8 mouse cellular contexts compared by ENCODE assay signal in the genomic region with DNA sequence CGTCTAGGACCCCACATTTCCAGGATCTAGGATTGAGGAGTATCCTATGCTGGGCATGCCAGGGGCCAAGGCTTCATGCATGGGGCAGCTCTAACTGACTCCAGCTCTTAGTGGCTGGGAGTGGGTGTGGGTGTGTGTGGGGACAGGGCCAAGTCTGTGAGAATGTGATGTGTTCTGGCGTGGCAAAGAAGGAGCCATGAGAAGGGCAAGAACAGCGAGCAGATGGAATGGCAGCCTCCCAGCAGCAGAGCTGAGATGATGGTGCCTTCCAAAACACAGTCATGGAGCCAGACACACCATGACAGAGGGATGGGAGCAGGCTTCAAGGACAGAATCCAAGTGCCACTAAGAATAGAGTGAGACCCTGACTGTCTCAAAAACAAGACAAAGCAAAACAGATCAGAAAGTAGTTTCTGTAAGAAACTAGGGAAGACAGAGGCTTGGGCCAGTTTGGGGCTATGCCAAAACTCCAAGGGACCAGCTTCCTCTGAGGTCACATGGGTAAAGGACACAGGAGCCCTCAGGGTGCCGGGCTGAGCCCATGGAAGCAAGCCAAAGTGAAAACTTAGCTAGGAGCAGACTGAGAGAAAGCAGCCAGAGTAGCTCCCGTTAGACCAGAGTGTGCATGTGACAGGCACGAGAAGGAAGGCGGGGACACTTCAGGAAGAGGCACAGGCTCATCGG. TPM values are rescaled to one million over a fixed set of nuclear protein-coding genes. Genes with fewer than 3 reads are reported as not detected.
DNase-seq lines count a peak whose midpoint lies in the region; ATAC-seq lines count a peak whose summit lies in the region.
"Had no signal": no experiment of that assay in that cellular context is flagged by ENCODE, and none has a peak within 500 bp of the region (broad histone marks: within the 10 kb centered on the region; RNA-seq: fewer than 3 reads in every experiment).

No protein-coding gene starts in this region.

- WGBS in lung, embryonic 16.5 days: 52% methylated on average over 8 of the region's 8 CpGs
- 82% methylated on average over 8 of the region's 8 CpGs for WGBS in intestine, embryonic 15.5 days

- peak; percentile 31 for DNase-seq in urinary bladder, postnatal 14 days (ENCODE audit: low spot score)
- no peak for DNase-seq in urinary bladder, adult 18-20 months (ENCODE audit: low spot score in 2 of 2)
- DNase-seq in cerebellum, postnatal 36 days: peak; percentile 78 to 79
- DNase-seq in heart, postnatal 4 days: peak; percentile 59

- peaks cover 17% of the 10 kb centered on the region for H3K4me1 ChIP-seq in lung, embryonic 16.5 days (replicated peaks; ENCODE audit: control insufficient read depth, insufficient read depth, low read length)
- peaks cover 10% of the 10 kb centered on the region for H3K4me1 ChIP-seq in intestine, embryonic 15.5 days (replicated peaks)

- peak; percentile 21; the same call in 1 of the 2 replicates for ATAC-seq in lung, embryonic 16.5 days (ENCODE audit: low read depth)
- ATAC-seq in intestine, embryonic 15.5 days: no peak
- no peak for ATAC-seq in megakaryocyte-erythroid progenitor cell, adult 5-6 weeks (replicated peaks; ENCODE audit: low FRiP score, low TSS enrichment, poor library complexity, severe bottlenecking)

- H3K9ac ChIP-seq in lung, embryonic 16.5 days (ENCODE audit: low read length): peak overlapping the region; percentile 1; the same call in 1 of the 2 replicates
- no peak overlapping the region for H3K9ac ChIP-seq in intestine, embryonic 15.5 days

- peak overlapping the region; percentile 35 for H3K27ac ChIP-seq in lung, embryonic 16.5 days (ENCODE audit: low read length)
- no peak overlapping the region for H3K27ac ChIP-seq in intestine, embryonic 15.5 days
- H3K27ac ChIP-seq: neural tube, embryonic 12.5 days had no signal

- no peak overlapping the region for H3K4me2 ChIP-seq in lung, embryonic 16.5 days (ENCODE audit: low read depth, low read length)
- no peak overlapping the region for H3K4me2 ChIP-seq in intestine, embryonic 15.5 days (replicated peaks)
- H3K4me2 ChIP-seq: neural tube, embryonic 12.5 days had no signal

- H3K9me3 ChIP-seq in lung, embryonic 16.5 days (ENCODE audit: control insufficient read depth, low read length): no peaks in the 10 kb centered on the region
- H3K9me3 ChIP-seq in intestine, embryonic 15.5 days: no peaks in the 10 kb centered on the region
- H3K9me3 ChIP-seq: neural tube, embryonic 12.5 days had no signal

- peaks cover 21% of the 10 kb centered on the region for H3K36me3 ChIP-seq in lung, embryonic 16.5 days (ENCODE audit: control insufficient read depth, insufficient read depth, low read length)
- H3K36me3 ChIP-seq in intestine, embryonic 15.5 days: peaks cover 16% of the 10 kb centered on the region; the same call in 1 of the 2 replicates

- no peak overlapping the region for H3K4me3 ChIP-seq in lung, embryonic 16.5 days (ENCODE audit: low read length)
- no peak overlapping the region for H3K4me3 ChIP-seq in intestine, embryonic 15.5 days (replicated peaks)
- H3K4me3 ChIP-seq: neural tube, embryonic 12.5 days had no signal

- no peaks in the 10 kb centered on the region for H3K27me3 ChIP-seq in lung, embryonic 16.5 days (ENCODE audit: control insufficient read depth, insufficient read depth, low read depth, low read length)
- H3K27me3 ChIP-seq in intestine, embryonic 15.5 days (replicated peaks): no peaks in the 10 kb centered on the region
- H3K27me3 ChIP-seq: neural tube, embryonic 12.5 days had no signal

RNA-seq across cellular contexts. Expression of a gene that starts 3.9 kb away (rescaled TPM):
- total RNA-seq in heart, postnatal 4 days (2021): 10 to 100 TPM; 16.4 to 17.5 TPM
- polyA plus RNA-seq in lung, embryonic 16.5 days (2015; fragmentation: Nextera tagmentation; extraction: Ambion mirVana): 42.4 and 49.6 TPM in 2 replicates
- 34.0 and 39.3 TPM in 2 replicates for polyA plus RNA-seq in intestine, embryonic 15.5 days (2015; fragmentation: Nextera tagmentation; extraction: Ambion mirVana)
- 53.3 and 77.5 TPM in 2 replicates for total RNA-seq in megakaryocyte-erythroid progenitor cell, adult 5-6 weeks (2014; fragmentation: Nextera tagmentation)
- total RNA-seq in megakaryocyte-erythroid progenitor cell, adult 5-6 weeks (2017): 38.5 and 38.9 TPM in 2 replicates

RNA-seq across cellular contexts. Expression of a gene that starts 8.7 kb away (rescaled TPM):
- 1 to 10 TPM; 1.4 TPM for total RNA-seq in heart, postnatal 4 days (2021)
- polyA plus RNA-seq in lung, embryonic 16.5 days (2015; fragmentation: Nextera tagmentation; extraction: Ambion mirVana): 0.19 TPM in 1 of 2 replicates, not detected in the other
- 0.15 and 0.25 TPM in 2 replicates for polyA plus RNA-seq in intestine, embryonic 15.5 days (2015; fragmentation: Nextera tagmentation; extraction: Ambion mirVana)
- total RNA-seq in megakaryocyte-erythroid progenitor cell, adult 5-6 weeks (2014; fragmentation: Nextera tagmentation): not detected in 2 replicates
- 2.4 TPM in 1 of 2 replicates, not detected in the other for total RNA-seq in megakaryocyte-erythroid progenitor cell, adult 5-6 weeks (2017)
- polyA plus RNA-seq: neural tube, embryonic 12.5 days had no signal

RNA-seq across cellular contexts. Expression of a gene that starts 21.3 kb away (rescaled TPM):
- 10 to 100 TPM; 25.2 to 25.6 TPM for total RNA-seq in heart, postnatal 4 days (2021)
- 22.1 and 22.5 TPM in 2 replicates for polyA plus RNA-seq in lung, embryonic 16.5 days (2015; fragmentation: Nextera tagmentation; extraction: Ambion mirVana)
- 20.3 and 20.4 TPM in 2 replicates for polyA plus RNA-seq in intestine, embryonic 15.5 days (2015; fragmentation: Nextera tagmentation; extraction: Ambion mirVana)
- 17.6 and 18.7 TPM in 2 replicates for total RNA-seq in megakaryocyte-erythroid progenitor cell, adult 5-6 weeks (2014; fragmentation: Nextera tagmentation)
- total RNA-seq in megakaryocyte-erythroid progenitor cell, adult 5-6 weeks (2017): 5.9 and 10.9 TPM in 2 replicates

RNA-seq across cellular contexts. Expression of a gene that starts 28.5 kb away (rescaled TPM):
- 10 to 100 TPM; 25.2 to 27.4 TPM for total RNA-seq in heart, postnatal 4 days (2021)
- polyA plus RNA-seq in lung, embryonic 16.5 days (2015; fragmentation: Nextera tagmentation; extraction: Ambion mirVana): 108 and 122 TPM in 2 replicates
- 22.8 and 23.2 TPM in 2 replicates for polyA plus RNA-seq in intestine, embryonic 15.5 days (2015; fragmentation: Nextera tagmentation; extraction: Ambion mirVana)
- total RNA-seq in megakaryocyte-erythroid progenitor cell, adult 5-6 weeks (2014; fragmentation: Nextera tagmentation): not detected in 2 replicates
- not detected in 2 replicates for total RNA-seq in megakaryocyte-erythroid progenitor cell, adult 5-6 weeks (2017)

RNA-seq across cellular contexts. Expression of a gene that starts 50.4 kb away (rescaled TPM):
- not detected for total RNA-seq in heart, postnatal 4 days (2021)
- polyA plus RNA-seq in lung, embryonic 16.5 days (2015; fragmentation: Nextera tagmentation; extraction: Ambion mirVana): 0.73 and 1.1 TPM in 2 replicates
- 0.16 and 0.19 TPM in 2 replicates for polyA plus RNA-seq in intestine, embryonic 15.5 days (2015; fragmentation: Nextera tagmentation; extraction: Ambion mirVana)
- 0.33 TPM in 1 of 2 replicates, not detected in the other for total RNA-seq in megakaryocyte-erythroid progenitor cell, adult 5-6 weeks (2014; fragmentation: Nextera tagmentation)
- not detected in 2 replicates for total RNA-seq in megakaryocyte-erythroid progenitor cell, adult 5-6 weeks (2017)
- polyA plus RNA-seq: neural tube, embryonic 12.5 days had no signal

Comparison
In these comparisons a context has a peak if more than half of its experiments do, and no peak if none do; other contexts are left out.
1. DNase-seq: peak in urinary bladder, postnatal 14 days (single experiment), cerebellum, postnatal 36 days (2 of 2) and heart, postnatal 4 days (single experiment); none in urinary bladder, adult 18-20 months (0 of 2).